Mouse (Mus musculus): Measurements from ENCODE around the gene Arl4d. TPM values are rescaled to one million over a fixed set of nuclear protein-coding genes. Genes with fewer than 3 reads are reported as not detected.
A peak's percentile ranks its signal among the peaks of the same experiment; 100 is the strongest.
"Not testable (repeated sequence)": the region's sequence is repeated elsewhere in the genome, so short reads cannot be mapped to it uniquely, and the experiment has no call there.

Gene Arl4d
- total RNA-seq, 2 experiments from 2014 or later, result 12.6 to 14.2 TPM

GRCm38 (mm10) chr11:101645411-101646282 lies 19.7 kb upstream of the Arl4d start:
- peak; percentile 55 to 70 for DNase-seq (ENCODE audit: low spot score in 2 of 2)

GRCm38 (mm10) chr11:101646283-101646794 lies 19.0 kb upstream of the Arl4d start:
- peak in 1 of 2 experiments; percentile 66 for DNase-seq (ENCODE audit: low spot score in 2 of 2)

GRCm38 (mm10) chr11:101647093-101647492 lies 18.2 kb upstream of the Arl4d start:
- not testable (repeated sequence) for DNase-seq (ENCODE audit: low spot score in 2 of 2)

- no peak for DNase-seq (ENCODE audit: low spot score in 2 of 2)
These were observed 9.0 kb upstream of the Arl4d start for GRCm38 (mm10) chr11:101656356-101656755.

GRCm38 (mm10) chr11:101657528-101657885 lies 7.8 kb upstream of the Arl4d start:
- no peak for DNase-seq (ENCODE audit: low spot score in 2 of 2)

- DNase-seq (ENCODE audit: low spot score in 2 of 2), result peak; percentile 82 to 90
These were observed 7.2 kb upstream of the Arl4d start for GRCm38 (mm10) chr11:101657886-101658750.

DNA sequence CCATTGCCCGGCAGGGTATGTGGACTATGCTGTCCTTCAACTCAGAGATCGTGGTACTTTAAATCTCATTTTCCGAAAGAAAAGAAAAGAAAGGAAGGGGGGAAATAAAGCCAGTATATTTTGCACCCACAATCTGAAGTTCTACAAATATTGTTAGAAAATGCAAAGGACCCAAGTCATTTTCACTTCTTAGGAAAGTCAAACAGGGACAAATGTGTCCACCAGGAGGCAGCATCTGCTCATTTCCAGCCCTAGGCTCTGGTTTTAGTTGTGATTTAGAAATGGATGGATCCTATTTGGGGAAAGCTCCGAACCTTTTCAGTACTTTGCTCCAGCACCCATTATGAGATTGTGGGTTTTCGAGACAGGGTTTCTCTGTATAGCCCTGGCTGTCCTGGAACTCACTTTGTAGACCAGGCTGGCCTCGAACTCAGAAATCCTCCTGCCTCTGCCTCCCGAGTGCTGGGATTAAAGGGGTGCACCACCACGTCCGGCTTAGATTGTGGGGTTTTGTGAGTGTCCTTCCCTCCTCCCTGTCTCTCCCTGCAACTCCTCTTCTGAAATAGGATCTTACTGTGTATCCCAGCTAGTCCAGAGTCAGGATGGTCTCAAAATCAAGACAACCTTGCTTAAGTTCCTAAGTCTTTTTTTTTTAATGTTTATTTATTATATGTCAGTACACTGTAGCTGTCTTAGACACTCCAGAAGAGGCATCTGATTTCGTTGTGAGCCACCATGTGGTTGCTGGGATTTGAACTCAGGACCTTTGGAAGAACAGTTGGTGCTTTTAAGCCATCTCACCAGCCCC lies 6.4 kb upstream of the Arl4d start:
- DNase-seq (ENCODE audit: low spot score in 2 of 2), result peak; percentile 63 to 67

GRCm38 (mm10) chr11:101661191-101661590 lies 4.2 kb upstream of the Arl4d start:
- no peak for DNase-seq (ENCODE audit: low spot score in 2 of 2)

- DNase-seq (ENCODE audit: low spot score in 2 of 2), result no peak
These were observed 3.6 kb upstream of the Arl4d start for GRCm38 (mm10) chr11:101661786-101662185.

- DNase-seq (ENCODE audit: low spot score in 2 of 2), result no peak
These were observed 1.9 kb upstream of the Arl4d start for GRCm38 (mm10) chr11:101663229-101664027.

GRCm38 (mm10) chr11:101665636-101665992 lies 273 bp downstream of the Arl4d start:
- DNase-seq (ENCODE audit: low spot score in 2 of 2), result no peak

DNA sequence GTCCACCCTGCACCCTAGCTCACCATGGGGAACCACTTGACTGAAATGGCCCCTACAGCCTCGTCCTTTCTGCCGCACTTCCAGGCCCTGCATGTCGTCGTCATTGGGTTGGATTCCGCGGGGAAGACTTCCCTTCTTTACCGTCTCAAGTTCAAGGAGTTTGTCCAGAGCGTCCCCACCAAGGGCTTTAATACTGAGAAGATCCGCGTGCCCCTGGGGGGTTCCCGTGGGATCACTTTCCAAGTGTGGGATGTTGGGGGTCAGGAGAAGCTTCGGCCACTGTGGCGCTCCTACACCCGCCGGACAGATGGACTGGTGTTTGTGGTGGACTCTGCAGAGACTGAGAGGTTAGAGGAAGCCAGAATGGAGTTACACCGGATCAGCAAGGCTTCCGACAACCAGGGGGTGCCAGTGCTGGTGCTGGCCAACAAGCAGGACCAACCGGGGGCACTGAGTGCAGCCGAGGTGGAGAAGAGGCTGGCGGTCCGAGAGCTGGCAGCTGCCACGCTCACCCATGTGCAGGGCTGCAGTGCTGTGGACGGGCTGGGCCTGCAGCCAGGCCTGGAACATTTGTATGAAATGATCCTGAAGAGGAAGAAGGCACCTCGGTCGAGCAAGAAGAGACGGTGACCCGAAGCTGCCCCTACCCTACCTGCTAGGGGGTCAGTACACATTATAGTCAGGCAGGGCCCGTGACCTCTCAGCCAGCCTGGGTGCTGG lies 1.4 kb downstream of the Arl4d start:
- DNase-seq (ENCODE audit: low spot score in 2 of 2), result no peak

GRCm38 (mm10) chr11:101667871-101668532 lies 2.7 kb downstream of the Arl4d start:
- DNase-seq (ENCODE audit: low spot score in 2 of 2), result peak in 1 of 2 experiments; percentile 28

GRCm38 (mm10) chr11:101668546-101669261 lies 3.4 kb downstream of the Arl4d start:
- no peak for DNase-seq (ENCODE audit: low spot score in 2 of 2)

GRCm38 (mm10) chr11:101670334-101670733 lies 5.0 kb downstream of the Arl4d start:
- no peak for DNase-seq (ENCODE audit: low spot score in 2 of 2)

DNA sequence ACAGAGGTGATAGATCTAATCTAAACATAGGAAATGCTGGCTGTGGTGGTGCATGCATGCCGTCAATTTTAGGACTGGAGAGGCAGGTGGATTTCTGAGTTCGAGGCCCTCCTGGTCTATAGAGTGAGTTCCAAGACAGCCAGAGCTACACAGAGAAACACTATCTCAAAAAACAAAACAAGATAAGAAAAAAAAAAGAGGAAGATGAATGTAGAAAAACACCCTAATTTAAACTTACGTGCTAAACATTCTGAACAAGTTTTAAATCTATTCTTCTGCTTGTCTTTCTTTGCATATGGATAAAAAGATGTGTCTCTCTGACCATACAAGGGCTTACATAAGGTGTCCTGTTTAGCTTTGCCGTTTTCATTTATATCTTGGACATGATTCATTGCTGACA lies 5.9 kb downstream of the Arl4d start:
- DNase-seq (ENCODE audit: low spot score in 2 of 2), result no peak

DNA sequence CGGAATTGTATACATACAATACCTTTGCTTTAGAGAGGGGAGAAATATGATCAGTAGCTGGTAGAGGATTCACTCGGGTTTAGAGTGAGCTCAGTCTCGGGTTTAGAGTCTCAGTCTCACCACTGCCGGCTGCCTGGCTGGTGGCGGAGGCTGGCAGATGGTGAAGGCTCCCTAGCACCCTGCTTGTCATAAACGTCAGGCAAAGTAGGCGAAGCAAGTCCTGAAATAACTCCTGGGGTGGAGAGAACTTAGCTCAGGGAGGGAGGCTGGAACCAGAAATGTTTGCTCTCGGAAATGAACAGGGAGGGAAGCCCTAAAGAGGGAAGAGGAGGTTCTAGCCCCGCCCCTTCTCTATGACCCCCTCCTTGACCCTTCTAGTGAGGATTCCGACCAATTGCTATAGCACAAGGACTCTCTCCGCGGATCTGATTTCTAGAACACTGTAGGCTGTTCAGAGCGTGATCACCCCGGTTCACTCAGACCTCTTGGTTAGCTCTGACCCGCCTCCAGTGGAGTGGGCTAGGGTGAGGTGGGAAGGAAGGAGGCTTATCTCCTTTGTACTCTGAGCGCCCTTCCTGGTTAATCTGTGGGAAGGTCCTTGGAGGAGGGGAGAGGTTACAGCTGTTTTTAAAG lies 7.8 kb downstream of the Arl4d start:
- DNase-seq (ENCODE audit: low spot score in 2 of 2), result peak; percentile 22 to 55

DNA sequence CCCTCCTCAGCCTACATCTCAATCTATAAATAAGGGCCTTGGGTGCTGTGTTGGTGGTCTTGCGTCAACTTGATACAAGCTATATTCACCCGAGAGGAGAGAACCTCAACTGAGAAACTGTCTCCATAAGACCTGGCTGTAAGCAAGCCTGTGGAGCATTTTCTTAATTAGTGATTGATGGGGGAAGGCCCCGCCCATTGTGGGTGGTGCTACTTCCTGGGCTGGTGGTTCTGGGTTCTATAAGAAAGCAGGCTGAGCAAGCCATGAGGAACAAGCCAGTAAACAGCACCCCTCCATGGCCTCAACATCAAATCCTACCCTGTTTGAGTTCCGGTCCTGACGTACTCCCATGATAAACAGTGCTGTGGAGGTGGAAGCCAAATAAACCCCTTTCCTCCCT lies 8.8 kb downstream of the Arl4d start:
- DNase-seq (ENCODE audit: low spot score in 2 of 2), result no peak
